Mouse (Mus musculus): ENCODE results near the gene Dnajc30. TPM values are rescaled to one million over a fixed set of nuclear protein-coding genes. Genes with fewer than 3 reads are reported as not detected.

The Dnajc30 gene
- polyA plus RNA-seq, 1 experiment from 2014 or later: 28.1 TPM

DNA sequence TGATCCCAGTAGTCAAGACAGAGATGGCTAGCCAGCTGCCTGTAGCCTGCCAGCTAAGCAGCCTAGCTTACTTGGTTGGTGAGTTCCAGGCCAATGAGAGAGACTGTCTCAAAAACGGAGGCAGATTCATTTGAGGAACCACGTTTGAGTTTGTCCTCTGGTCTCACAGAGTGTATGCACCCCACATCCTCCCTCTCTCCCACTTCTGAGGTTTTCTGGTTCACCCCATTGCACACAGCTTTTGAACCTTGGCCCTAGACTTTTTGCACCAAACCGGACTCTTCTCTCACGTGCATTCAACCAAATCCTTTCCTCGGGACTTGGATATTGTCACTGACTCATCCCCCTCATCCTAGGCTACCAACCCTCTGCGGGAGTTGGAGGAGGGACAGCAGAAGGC, 46.0 kb downstream of the Dnajc30 start:
- Histone ChIP-seq H3K4me1 (peaks cover 21% of the 10 kb centered on the region), H3K4me2 (no peak overlapping the region), H3K4me3 (no peak overlapping the region), H3K36me3 (no peaks in the 10 kb centered on the region), H3K27me3 (replicated peaks) (peaks cover 84% of the 10 kb centered on the region), H3K9me3 (no peaks in the 10 kb centered on the region; the same call in 1 of the 2 replicates), H3K9ac (no peak overlapping the region), H3K27ac (replicated peaks) (no peak overlapping the region)
- WGBS: 65% methylated on average over 6 of the region's 6 CpGs
- no peak for ATAC-seq (ENCODE audit: extremely low read depth, insufficient number of reproducible peaks, low FRiP score, low TSS enrichment)

DNA sequence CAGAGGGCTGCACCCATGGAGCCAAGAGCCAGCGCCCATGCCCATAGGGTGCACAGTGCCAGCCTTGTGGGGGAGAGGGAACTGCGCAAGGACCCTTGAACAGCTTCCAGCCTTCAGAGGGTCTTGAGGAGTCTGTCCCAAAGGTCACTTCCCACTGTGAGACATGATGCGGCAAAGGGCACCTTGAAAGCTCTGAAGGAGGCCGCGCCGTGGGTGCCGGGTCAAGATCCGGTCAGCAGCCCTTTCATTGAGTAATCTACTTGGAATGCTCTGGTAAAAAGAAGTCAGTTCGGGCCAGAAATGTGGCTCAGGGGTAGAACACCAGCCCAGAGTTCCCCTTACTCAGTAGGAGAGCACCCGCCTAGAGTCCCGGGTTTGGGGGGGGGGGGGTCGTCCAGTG, 49.8 kb downstream of the Dnajc30 start:
- H3K27ac ChIP-seq (replicated peaks): no peak overlapping the region
- H3K9me3 ChIP-seq: no peaks in the 10 kb centered on the region; the same call in 1 of the 2 replicates
- H3K4me3 ChIP-seq: no peak overlapping the region
- ATAC-seq (ENCODE audit: extremely low read depth, insufficient number of reproducible peaks, low FRiP score, low TSS enrichment): no peak
- 77% methylated on average over 12 of the region's 12 CpGs for WGBS
- peaks cover 8% of the 10 kb centered on the region for H3K4me1 ChIP-seq
- peaks cover 46% of the 10 kb centered on the region for H3K27me3 ChIP-seq (replicated peaks)
- H3K4me2 ChIP-seq: no peak overlapping the region
- H3K9ac ChIP-seq: no peak overlapping the region
- no peaks in the 10 kb centered on the region for H3K36me3 ChIP-seq

DNA sequence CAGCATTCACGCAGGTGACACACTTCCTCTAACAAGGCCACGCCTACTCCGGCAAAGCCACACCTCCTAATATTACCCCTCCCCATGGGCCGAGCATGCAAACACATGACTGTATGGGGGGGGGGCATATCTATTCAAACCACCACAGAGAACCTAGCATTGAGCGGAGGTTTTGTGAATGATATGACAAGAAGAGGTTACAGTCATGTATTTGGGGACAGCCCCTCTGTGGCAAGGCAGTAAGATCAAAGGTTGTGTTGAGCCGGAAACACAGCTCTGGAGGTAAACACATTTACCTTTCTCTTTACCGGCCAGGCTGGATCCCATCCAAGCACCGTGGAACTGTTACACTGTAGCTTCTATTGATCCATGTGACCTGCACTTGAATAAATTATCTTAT, 51.2 kb downstream of the Dnajc30 start:
- Histone ChIP-seq H3K9me3 (no peaks in the 10 kb centered on the region; the same call in 1 of the 2 replicates), H3K27me3 (replicated peaks) (peaks cover 36% of the 10 kb centered on the region), H3K9ac (no peak overlapping the region), H3K4me2 (no peak overlapping the region), H3K4me3 (no peak overlapping the region), H3K27ac (replicated peaks) (no peak overlapping the region), H3K36me3 (no peaks in the 10 kb centered on the region), H3K4me1 (peaks cover 10% of the 10 kb centered on the region)
- no peak for ATAC-seq (ENCODE audit: extremely low read depth, insufficient number of reproducible peaks, low FRiP score, low TSS enrichment)
- WGBS: 79% methylated on average over 8 of the region's 8 CpGs

Other genes with a start within 250 kb of the Dnajc30 start
- gene Tmem270, start 157.5 kb upstream of the Dnajc30 start, polyA plus RNA-seq (2015; fragmentation: Nextera tagmentation; extraction: Ambion mirVana): not detected in 2 replicates
- 3.2 and 9.9 TPM in 2 replicates for gene Cldn13, start 148.7 kb upstream of the Dnajc30 start, polyA plus RNA-seq (2015; fragmentation: Nextera tagmentation; extraction: Ambion mirVana)
- 9.3 and 10.4 TPM in 2 replicates for gene Mettl27, start 131.8 kb upstream of the Dnajc30 start, polyA plus RNA-seq (2015; fragmentation: Nextera tagmentation; extraction: Ambion mirVana)
- gene Cldn4, start 117.3 kb upstream of the Dnajc30 start, polyA plus RNA-seq (2015; fragmentation: Nextera tagmentation; extraction: Ambion mirVana): 1.6 and 1.7 TPM in 2 replicates
- 6.3 and 7.0 TPM in 2 replicates for gene Cldn3, start 78.0 kb upstream of the Dnajc30 start, polyA plus RNA-seq (2015; fragmentation: Nextera tagmentation; extraction: Ambion mirVana)
- 59.1 and 65.8 TPM in 2 replicates for gene Abhd11, start 55.0 kb upstream of the Dnajc30 start, polyA plus RNA-seq (2015; fragmentation: Nextera tagmentation; extraction: Ambion mirVana)
- gene Stx1a, start 40.7 kb upstream of the Dnajc30 start, polyA plus RNA-seq (2015; fragmentation: Nextera tagmentation; extraction: Ambion mirVana): 8.2 and 8.3 TPM in 2 replicates
- 70.8 and 71.2 TPM in 2 replicates for gene Bud23, start 757 bp downstream of the Dnajc30 start, polyA plus RNA-seq (2015; fragmentation: Nextera tagmentation; extraction: Ambion mirVana)
- gene Vps37d, start 14.1 kb downstream of the Dnajc30 start, polyA plus RNA-seq (2015; fragmentation: Nextera tagmentation; extraction: Ambion mirVana): 3.0 and 3.3 TPM in 2 replicates
- 1.2 and 1.3 TPM in 2 replicates for gene Mlxipl, start 25.7 kb downstream of the Dnajc30 start, polyA plus RNA-seq (2015; fragmentation: Nextera tagmentation; extraction: Ambion mirVana)
- gene Tbl2, start 85.5 kb downstream of the Dnajc30 start, polyA plus RNA-seq (2015; fragmentation: Nextera tagmentation; extraction: Ambion mirVana): 18.0 and 18.1 TPM in 2 replicates
- gene Bcl7b, start 104.1 kb downstream of the Dnajc30 start, polyA plus RNA-seq (2015; fragmentation: Nextera tagmentation; extraction: Ambion mirVana): 33.7 and 38.0 TPM in 2 replicates
- 21.9 and 24.4 TPM in 2 replicates for gene Baz1b, start 123.1 kb downstream of the Dnajc30 start, polyA plus RNA-seq (2015; fragmentation: Nextera tagmentation; extraction: Ambion mirVana)
- gene Fzd9, start 187.0 kb downstream of the Dnajc30 start, polyA plus RNA-seq (2015; fragmentation: Nextera tagmentation; extraction: Ambion mirVana): 5.4 and 6.4 TPM in 2 replicates

Data from heart, embryonic 13.5 days (tissue).